Mouse (Mus musculus) small intestine, adult 2 months (tissue): ENCODE data around the gene Polg2.

Experiments used
- CTCF ChIP-seq: fragments of 200-500 bp; IDR thresholded peaks from 2 replicates; pipeline ENCODE4 v1.5.1; 2012; ENCODE audit warnings: low read depth, mild to moderate bottlenecking, control low read depth, inconsistent platforms, low read length, moderate library complexity, mixed read lengths; ENCODE audit not compliant: insufficient replicate concordance, insufficient read length; ENCODE audit errors: extremely low read depth
- POLR2A ChIP-seq: fragments of 200-500 bp; IDR thresholded peaks from 2 replicates; pipeline ENCODE4 v1.6.1; 2012; ENCODE audit warnings: low read depth, mild to moderate bottlenecking, control low read depth, inconsistent platforms, low read length, moderate library complexity

DNA sequence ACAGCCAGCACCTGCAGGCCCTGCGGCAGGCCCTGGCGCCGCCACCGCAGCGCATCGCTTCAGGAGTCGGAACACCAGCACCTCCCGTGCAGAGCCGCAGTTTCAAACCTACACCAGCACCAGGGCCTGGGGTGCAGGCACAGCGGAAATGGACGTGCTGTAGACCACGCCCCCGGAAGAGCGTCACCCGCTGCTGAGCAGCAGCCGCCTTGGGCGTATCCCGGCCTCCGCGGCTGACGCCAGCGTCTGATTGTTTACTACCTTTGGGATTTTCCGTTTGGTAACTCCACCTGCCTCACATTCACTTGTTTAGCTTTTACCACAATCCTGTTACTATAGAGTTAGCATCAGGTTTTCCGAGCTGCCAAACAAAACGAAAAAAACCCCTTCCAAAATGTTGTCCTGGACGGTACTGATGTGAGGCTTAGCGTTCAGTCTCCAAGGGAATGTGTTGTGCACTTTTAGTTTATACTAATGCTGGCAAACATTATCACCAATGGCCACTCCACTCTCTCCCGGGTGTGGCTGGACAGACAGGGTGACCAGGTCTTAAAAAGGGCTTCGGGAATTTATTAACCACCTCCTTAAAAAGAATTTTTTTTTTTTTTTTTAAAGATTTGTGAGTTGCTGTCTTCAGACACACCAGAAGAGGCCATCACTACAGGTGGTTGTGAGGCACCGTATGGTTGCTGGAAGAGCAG, at the start of gene Polg2:
- TF ChIP-seq POLR2A, result peak; percentile 94
- TF ChIP-seq CTCF, result no peak
